Mouse (Mus musculus): ENCODE data around the gene Ttc39b. TPM values are rescaled to one million over a fixed set of nuclear protein-coding genes. Genes with fewer than 3 reads are reported as not detected.
"Not testable (repeated sequence)": the region's sequence is repeated elsewhere in the genome, so short reads cannot be mapped to it uniquely, and the experiment has no call there.

Gene Ttc39b
- polyA plus RNA-seq, 1 experiment from 2014 or later: 5.6 TPM

DNA sequence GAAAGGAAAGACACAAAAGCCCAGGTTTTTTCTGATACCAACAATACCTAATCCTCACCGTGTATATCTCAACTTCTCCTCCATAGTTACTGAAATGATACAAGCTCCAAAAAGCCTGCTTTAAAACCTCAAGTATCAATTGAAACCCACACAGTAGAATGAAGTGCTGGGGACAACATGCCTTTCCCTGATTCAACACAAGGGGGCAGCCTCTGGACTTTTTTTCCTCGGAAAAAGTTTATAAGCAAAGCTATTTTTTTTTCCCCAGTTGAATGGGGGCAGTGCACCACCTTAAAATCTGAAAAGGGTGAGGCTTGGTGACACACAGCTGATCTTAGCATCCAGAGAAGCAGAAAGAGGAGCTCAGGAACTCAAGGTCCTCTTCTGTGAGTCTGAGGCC, 62.1 kb downstream of the Ttc39b start:
- no peaks in the 10 kb centered on the region for H3K9me3 ChIP-seq
- no peak for ATAC-seq (replicated peaks)
- 14% methylated on average over 2 of the region's 2 CpGs for WGBS
- H3K4me1 ChIP-seq: no peaks in the 10 kb centered on the region
- no peaks in the 10 kb centered on the region for H3K27me3 ChIP-seq (replicated peaks)
- no peak overlapping the region for H3K9ac ChIP-seq
- no peak overlapping the region for H3K4me2 ChIP-seq
- no peak overlapping the region for H3K4me3 ChIP-seq
- no peaks in the 10 kb centered on the region for H3K36me3 ChIP-seq (replicated peaks)
- no peak overlapping the region for H3K27ac ChIP-seq

GRCm38 (mm10) chr4:83259690-83260089, 64.4 kb downstream of the Ttc39b start:
- WGBS: 81% methylated on average over 4 of the region's 4 CpGs
- Histone ChIP-seq H3K36me3 (replicated peaks) (no peaks in the 10 kb centered on the region), H3K27ac (no peak overlapping the region), H3K4me2 (no peak overlapping the region), H3K27me3 (replicated peaks) (no peaks in the 10 kb centered on the region), H3K4me1 (no peaks in the 10 kb centered on the region), H3K4me3 (no peak overlapping the region), H3K9ac (no peak overlapping the region), H3K9me3 (no peaks in the 10 kb centered on the region)
- ATAC-seq (replicated peaks): no peak

GRCm38 (mm10) chr4:83258273-83258672, 65.8 kb downstream of the Ttc39b start:
- Histone ChIP-seq H3K27ac (no peak overlapping the region), H3K9ac (no peak overlapping the region), H3K9me3 (no peaks in the 10 kb centered on the region), H3K4me1 (no peaks in the 10 kb centered on the region), H3K27me3 (replicated peaks) (no peaks in the 10 kb centered on the region), H3K4me3 (no peak overlapping the region), H3K36me3 (replicated peaks) (no peaks in the 10 kb centered on the region), H3K4me2 (no peak overlapping the region)
- ATAC-seq (replicated peaks): no peak
- 89% methylated on average over 3 of the region's 3 CpGs for WGBS

GRCm38 (mm10) chr4:83257279-83258260, 66.5 kb downstream of the Ttc39b start:
- Histone ChIP-seq H3K4me1 (no peaks in the 10 kb centered on the region), H3K36me3 (replicated peaks) (no peaks in the 10 kb centered on the region), H3K27ac (no peak overlapping the region), H3K4me2 (no peak overlapping the region), H3K9me3 (no peaks in the 10 kb centered on the region), H3K9ac (no peak overlapping the region), H3K4me3 (no peak overlapping the region), H3K27me3 (replicated peaks) (no peaks in the 10 kb centered on the region)
- no peak for ATAC-seq (replicated peaks)
- WGBS: 48% methylated on average over 17 of the region's 17 CpGs

- no peaks in the 10 kb centered on the region for H3K4me1 ChIP-seq
- no peak overlapping the region for H3K4me3 ChIP-seq
- no peaks in the 10 kb centered on the region for H3K27me3 ChIP-seq (replicated peaks)
- no peak for ATAC-seq (replicated peaks)
- no peaks in the 10 kb centered on the region for H3K9me3 ChIP-seq
- no peak overlapping the region for H3K9ac ChIP-seq
- no peak overlapping the region for H3K4me2 ChIP-seq
- WGBS: 75% methylated on average over 11 of the region's 11 CpGs
- H3K36me3 ChIP-seq (replicated peaks): no peaks in the 10 kb centered on the region
- no peak overlapping the region for H3K27ac ChIP-seq
These were observed 67.3 kb downstream of the Ttc39b start for GRCm38 (mm10) chr4:83256779-83257178.

DNA sequence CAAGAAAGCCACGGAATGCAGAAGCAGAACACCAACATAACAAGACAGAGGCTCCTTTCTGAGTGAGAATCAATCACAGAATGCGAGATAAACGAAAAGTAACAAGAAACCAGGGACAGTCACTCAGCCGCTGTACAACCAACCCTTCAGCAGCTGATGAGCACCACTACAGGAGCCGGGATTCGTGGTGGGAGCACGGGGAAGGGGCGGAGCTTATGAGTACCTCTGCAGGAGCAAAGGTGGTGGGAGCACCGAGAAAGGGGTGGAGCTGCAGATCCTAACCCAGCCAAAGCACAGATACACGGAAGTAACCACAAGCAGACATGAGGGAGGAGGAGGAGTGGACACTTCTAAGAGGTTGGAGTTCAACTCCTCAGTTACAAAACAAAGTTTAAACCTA, 69.1 kb downstream of the Ttc39b start:
- H3K4me2 ChIP-seq: no peak overlapping the region
- H3K4me3 ChIP-seq: no peak overlapping the region
- no peak for ATAC-seq (replicated peaks)
- H3K4me1 ChIP-seq: no peaks in the 10 kb centered on the region
- no peaks in the 10 kb centered on the region for H3K9me3 ChIP-seq
- H3K27ac ChIP-seq: no peak overlapping the region
- no peaks in the 10 kb centered on the region for H3K27me3 ChIP-seq (replicated peaks)
- H3K36me3 ChIP-seq (replicated peaks): no peaks in the 10 kb centered on the region
- WGBS: 90% methylated on average over 10 of the region's 10 CpGs
- H3K9ac ChIP-seq: no peak overlapping the region

DNA sequence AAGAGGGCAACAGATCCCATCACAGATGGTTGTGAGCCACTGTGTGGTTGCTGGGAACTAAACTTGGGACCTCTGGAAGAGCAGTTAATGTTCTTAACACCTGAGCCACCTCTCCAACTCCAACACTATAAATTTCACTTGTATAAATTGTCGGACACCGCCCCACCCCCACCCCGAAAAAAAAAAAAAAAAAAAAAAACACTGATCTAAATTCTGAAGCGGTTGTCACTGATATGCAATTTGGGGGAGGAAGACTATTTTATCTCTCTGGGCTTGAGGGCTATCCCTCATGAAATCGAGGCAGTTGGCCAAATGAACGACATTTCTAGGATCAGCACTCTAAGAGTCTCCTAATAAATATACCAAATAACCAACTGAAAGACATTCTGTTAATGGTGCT, 70.4 kb downstream of the Ttc39b start:
- no peaks in the 10 kb centered on the region for H3K27me3 ChIP-seq (replicated peaks)
- no peak overlapping the region for H3K27ac ChIP-seq
- 89% methylated on average over 6 of the region's 6 CpGs for WGBS
- no peak overlapping the region for H3K9ac ChIP-seq
- ATAC-seq (replicated peaks): no peak
- H3K4me1 ChIP-seq: no peaks in the 10 kb centered on the region
- H3K9me3 ChIP-seq: no peaks in the 10 kb centered on the region
- no peak overlapping the region for H3K4me3 ChIP-seq
- no peaks in the 10 kb centered on the region for H3K36me3 ChIP-seq (replicated peaks)
- H3K4me2 ChIP-seq: no peak overlapping the region

GRCm38 (mm10) chr4:83243706-83244105, 80.3 kb downstream of the Ttc39b start:
- ATAC-seq (replicated peaks): no peak
- H3K4me2 ChIP-seq: no peak overlapping the region

GRCm38 (mm10) chr4:83241630-83242029, 82.4 kb downstream of the Ttc39b start:
- no peak for ATAC-seq (replicated peaks)
- H3K4me2 ChIP-seq: no peak overlapping the region
- H3K4me1 ChIP-seq: no peaks in the 10 kb centered on the region
- H3K36me3 ChIP-seq (replicated peaks): 0 out of 2 replicates have a peak, but pooled peaks cover 5% of the 10 kb centered on the region
- H3K9me3 ChIP-seq: no peaks in the 10 kb centered on the region
- WGBS: 69% methylated on average over 5 of the region's 5 CpGs
- H3K27me3 ChIP-seq (replicated peaks): no peaks in the 10 kb centered on the region
- H3K27ac ChIP-seq: no peak overlapping the region
- H3K9ac ChIP-seq: no peak overlapping the region
- H3K4me3 ChIP-seq: no peak overlapping the region

More at GRCm38 (mm10) chr4:83243706-83244105, 80.3 kb downstream of the Ttc39b start:
- WGBS: 84% methylated on average over 10 of the region's 10 CpGs
- Histone ChIP-seq H3K9ac (no peak overlapping the region), H3K36me3 (replicated peaks) (no peaks in the 10 kb centered on the region), H3K9me3 (no peaks in the 10 kb centered on the region), H3K27me3 (replicated peaks) (no peaks in the 10 kb centered on the region), H3K4me3 (no peak overlapping the region), H3K27ac (no peak overlapping the region), H3K4me1 (no peaks in the 10 kb centered on the region)

- Histone ChIP-seq H3K4me2 (no peak overlapping the region), H3K36me3 (replicated peaks) (0 out of 2 replicates have a peak, but pooled peaks cover 5% of the 10 kb centered on the region), H3K4me1 (no peaks in the 10 kb centered on the region), H3K9me3 (no peaks in the 10 kb centered on the region), H3K9ac (no peak overlapping the region), H3K27ac (no peak overlapping the region), H3K4me3 (no peak overlapping the region), H3K27me3 (replicated peaks) (no peaks in the 10 kb centered on the region)
- 74% methylated on average over 5 of the region's 5 CpGs for WGBS
- ATAC-seq (replicated peaks): no peak
These were observed 86.4 kb downstream of the Ttc39b start for GRCm38 (mm10) chr4:83237656-83238055.

- not testable (repeated sequence) for H3K9me3 ChIP-seq; H3K4me3 ChIP-seq; H3K36me3 ChIP-seq (replicated peaks); H3K27ac ChIP-seq; ATAC-seq (replicated peaks); H3K4me1 ChIP-seq; H3K9ac ChIP-seq; H3K4me2 ChIP-seq; H3K27me3 ChIP-seq (replicated peaks)
- WGBS: 87% methylated on average over 2 of the region's 3 CpGs
These were observed 88.8 kb downstream of the Ttc39b start for GRCm38 (mm10) chr4:83235304-83235703.

- no peak overlapping the region for H3K4me3 ChIP-seq
- H3K27me3 ChIP-seq (replicated peaks): no peaks in the 10 kb centered on the region
- H3K36me3 ChIP-seq (replicated peaks): 0 out of 2 replicates have a peak, but pooled peaks cover 5% of the 10 kb centered on the region
- no peak overlapping the region for H3K9ac ChIP-seq
- H3K9me3 ChIP-seq: no peaks in the 10 kb centered on the region
- H3K27ac ChIP-seq: no peak overlapping the region
- ATAC-seq (replicated peaks): no peak
- no peaks in the 10 kb centered on the region for H3K4me1 ChIP-seq
- WGBS: 91% methylated on average over 11 of the region's 11 CpGs
- H3K4me2 ChIP-seq: no peak overlapping the region
These were observed 89.3 kb downstream of the Ttc39b start for GRCm38 (mm10) chr4:83234739-83235138.

GRCm38 (mm10) chr4:83234132-83234531, 89.9 kb downstream of the Ttc39b start:
- no peak overlapping the region for H3K4me3 ChIP-seq
- H3K4me2 ChIP-seq: no peak overlapping the region
- no peak overlapping the region for H3K27ac ChIP-seq
- 96% methylated on average over 7 of the region's 7 CpGs for WGBS
- no peaks in the 10 kb centered on the region for H3K27me3 ChIP-seq (replicated peaks)
- H3K9ac ChIP-seq: no peak overlapping the region
- no peaks in the 10 kb centered on the region for H3K9me3 ChIP-seq
- no peaks in the 10 kb centered on the region for H3K4me1 ChIP-seq
- 0 out of 2 replicates have a peak, but pooled peaks cover 5% of the 10 kb centered on the region for H3K36me3 ChIP-seq (replicated peaks)
- ATAC-seq (replicated peaks): no peak

All from midbrain, embryonic 15.5 days (tissue).